Mouse (Mus musculus) frontal cortex, postnatal 14 days (tissue): ENCODE measurements at regions not wholly inside any gene's neighbourhood (a gene's known extent, or its start where the extent isn't known, plus 50 kb on each side); places are given as distances from the start of the nearest gene placed in this dataset.
A peak's percentile ranks its signal among the peaks of the same experiment; 100 is the strongest.

Experiments used
- DNase-seq, 2 experiments: peaks; one replicate each; pipeline ENCODE4 v3.0.0; 2022; ENCODE audit warnings: low spot score in 2 of 2

GRCm38 (mm10) chr7:117106691-117107191 lies 274.0 kb upstream of the Xylt1 start:
- DNase-seq, result peak; percentile 57 to 62

- peak; percentile 30 to 38 for DNase-seq
Measured at GRCm38 (mm10) chr7:117108391-117108790, 272.4 kb upstream of the Xylt1 start.

GRCm38 (mm10) chr7:117127728-117128127 lies 253.1 kb upstream of the Xylt1 start:
- DNase-seq, result no peak

- no peak for DNase-seq
Measured at GRCm38 (mm10) chr7:117134869-117135268, 245.9 kb upstream of the Xylt1 start.

- DNase-seq, result no peak
Measured at GRCm38 (mm10) chr7:117138681-117139080, 242.1 kb upstream of the Xylt1 start.

GRCm38 (mm10) chr7:117139245-117139970 lies 241.4 kb upstream of the Xylt1 start:
- DNase-seq, result peak; percentile 42 to 52

- DNase-seq, result no peak
Measured at GRCm38 (mm10) chr7:117139971-117140247, 240.9 kb upstream of the Xylt1 start.

DNA sequence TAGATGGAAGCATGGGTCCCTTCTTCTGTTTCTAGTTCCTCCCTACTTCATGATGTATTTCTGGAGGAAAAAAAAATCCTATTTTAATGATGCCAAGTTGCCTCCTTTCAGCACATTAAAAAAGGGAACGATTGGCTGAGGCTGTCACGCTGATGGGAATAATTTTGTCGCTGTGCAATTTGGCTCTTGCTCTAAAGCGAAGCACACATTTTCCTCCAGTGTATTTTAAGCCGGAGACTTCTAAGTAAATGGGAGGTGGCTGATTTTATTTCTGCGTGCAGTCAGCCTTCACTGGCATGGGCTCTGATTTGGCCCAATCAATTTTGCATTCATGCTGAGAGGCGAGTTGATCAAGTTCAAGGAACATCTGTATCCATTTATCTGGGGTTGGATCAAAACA lies 234.0 kb upstream of the Xylt1 start:
- peak; percentile 33 to 55 for DNase-seq

DNA sequence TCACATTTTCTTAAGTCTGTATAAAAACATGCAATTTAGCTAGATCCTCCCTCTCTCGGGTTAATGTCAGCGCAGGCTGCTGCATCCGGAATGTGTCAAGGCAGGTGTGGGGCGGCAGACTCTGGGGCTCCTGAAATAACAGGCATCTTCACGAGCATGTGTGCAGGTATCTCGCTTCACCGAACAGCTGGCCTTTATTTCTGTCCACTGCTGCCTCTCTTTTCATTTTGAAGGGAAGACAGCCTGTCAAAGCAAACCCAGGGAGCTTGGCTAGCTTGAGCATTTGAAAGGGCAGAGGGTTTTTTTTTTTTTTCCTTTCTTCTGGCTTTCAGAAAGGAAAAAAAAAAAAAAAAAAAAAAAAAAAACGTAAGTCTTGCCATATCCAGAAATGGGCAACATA lies 230.4 kb upstream of the Xylt1 start:
- no peak for DNase-seq

DNA sequence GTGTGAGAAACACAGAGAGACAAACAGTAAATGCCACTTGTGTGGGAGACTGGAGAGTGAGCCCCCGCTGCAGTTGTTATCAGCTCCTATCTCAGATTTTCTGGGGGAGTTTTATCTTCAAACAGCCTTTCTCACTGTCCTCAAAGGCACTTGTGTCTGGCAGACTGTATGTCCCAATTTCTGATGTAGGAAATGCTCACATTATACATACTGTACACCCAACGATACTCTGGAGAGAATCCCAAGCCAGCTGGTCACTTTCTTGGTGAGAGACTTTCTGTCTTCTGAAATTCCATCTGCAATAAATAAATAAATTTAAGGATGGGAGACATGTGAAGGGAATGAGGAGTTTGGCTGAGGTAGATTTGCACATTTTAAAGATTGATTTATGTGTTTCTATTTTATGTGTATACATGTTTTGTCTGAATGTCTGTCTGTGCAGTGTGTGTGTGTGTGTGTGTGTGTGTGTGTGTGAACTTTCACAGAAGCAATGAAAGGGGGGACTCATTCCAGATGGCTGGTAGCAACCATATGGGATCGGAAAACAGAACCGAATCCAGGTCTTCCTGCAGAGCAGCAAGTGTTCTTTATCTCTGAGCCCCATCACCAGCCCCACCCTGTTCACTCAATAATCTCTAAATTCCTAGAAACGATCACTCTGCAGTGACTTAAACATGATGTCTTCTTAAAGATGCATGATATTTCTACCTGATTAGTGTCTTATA lies 226.8 kb upstream of the Xylt1 start:
- no peak for DNase-seq

- no peak for DNase-seq
Measured at GRCm38 (mm10) chr7:117161193-117161908, 219.4 kb upstream of the Xylt1 start.

- DNase-seq, result peak; percentile 23 to 33
Measured at GRCm38 (mm10) chr7:117174811-117175422, 205.9 kb upstream of the Xylt1 start.

DNA sequence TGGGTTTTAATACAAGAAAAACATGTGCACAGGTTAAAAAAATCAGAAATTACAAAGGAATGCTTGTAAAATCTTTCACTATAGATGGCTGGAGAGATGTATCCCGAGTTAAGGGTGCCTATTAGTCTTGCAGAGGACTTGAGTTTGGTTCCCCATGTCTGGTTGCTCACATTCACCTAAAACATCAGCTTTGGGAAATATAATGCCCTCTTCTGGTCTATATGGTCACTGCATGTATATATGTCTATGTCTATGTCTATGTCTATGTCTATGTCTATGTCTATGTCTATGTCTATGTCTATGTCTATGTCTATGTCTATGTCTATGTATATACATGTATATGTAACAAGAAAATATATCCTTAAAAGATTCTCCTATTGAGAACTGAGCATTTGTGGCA lies 196.8 kb upstream of the Xylt1 start:
- no peak for DNase-seq

- no peak for DNase-seq
Measured at GRCm38 (mm10) chr7:117185891-117186290, 194.9 kb upstream of the Xylt1 start.

DNA sequence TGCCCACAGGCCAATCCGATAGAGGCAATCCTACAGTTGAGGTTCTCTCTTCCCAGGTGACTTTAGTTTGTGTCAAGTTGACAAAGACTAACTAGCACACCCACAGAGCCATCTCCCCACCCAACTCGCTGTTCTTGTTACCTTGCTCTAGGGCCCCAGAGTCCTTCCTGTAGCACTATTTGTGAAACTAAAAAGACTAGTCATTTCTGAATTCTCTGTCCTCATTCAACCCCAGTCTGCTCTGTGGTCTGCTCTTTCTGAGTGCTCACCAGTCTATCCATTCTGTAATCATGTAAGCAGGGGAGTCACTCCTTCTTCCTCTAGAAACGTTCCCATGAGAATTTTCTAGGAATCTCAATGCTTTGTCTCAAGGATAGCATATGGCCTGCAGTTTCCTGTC lies 184.2 kb upstream of the Xylt1 start:
- no peak for DNase-seq

DNA sequence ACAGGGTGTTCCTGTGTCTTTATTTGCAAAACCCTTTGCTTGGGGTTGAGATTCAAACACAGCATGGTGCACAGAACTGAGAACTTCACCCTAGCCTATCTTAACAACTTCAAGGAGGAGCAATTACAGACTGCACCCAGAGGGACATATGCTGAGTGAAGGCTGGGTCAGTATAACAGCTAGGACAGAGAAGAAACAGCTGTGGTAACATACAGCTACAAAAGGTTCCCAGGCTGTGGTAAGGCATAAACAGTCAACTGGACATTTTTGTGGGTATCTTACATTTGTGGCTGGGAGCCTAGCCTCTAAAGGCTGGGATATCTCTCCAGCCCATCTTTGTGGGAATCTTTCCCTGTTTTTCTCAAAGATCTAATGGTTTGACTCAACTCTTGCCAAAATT lies 154.5 kb upstream of the Xylt1 start:
- DNase-seq, result no peak

- DNase-seq, result no peak
Measured at GRCm38 (mm10) chr7:117229619-117230018, 151.2 kb upstream of the Xylt1 start.

GRCm38 (mm10) chr7:117256819-117257218 lies 124.0 kb upstream of the Xylt1 start:
- DNase-seq, result no peak

DNA sequence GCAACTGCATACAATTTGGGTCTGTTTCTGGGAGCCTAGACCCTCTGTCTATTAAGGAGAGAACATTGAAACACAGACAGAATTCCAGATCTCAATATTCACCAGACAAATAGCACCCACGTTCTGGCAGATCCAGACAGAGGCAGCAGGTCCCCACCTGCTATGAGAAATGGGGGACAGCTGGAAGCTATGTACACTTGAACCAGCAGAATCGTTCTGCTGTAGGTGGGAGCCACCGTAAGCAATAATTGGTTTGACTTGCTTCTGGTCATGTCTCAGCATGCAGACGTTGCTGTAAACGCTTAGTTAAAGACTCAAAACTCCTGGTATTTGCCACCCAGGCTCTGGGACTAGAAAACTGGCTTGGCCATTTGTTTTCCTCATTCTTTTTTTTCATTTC lies 122.2 kb upstream of the Xylt1 start:
- no peak for DNase-seq

DNA sequence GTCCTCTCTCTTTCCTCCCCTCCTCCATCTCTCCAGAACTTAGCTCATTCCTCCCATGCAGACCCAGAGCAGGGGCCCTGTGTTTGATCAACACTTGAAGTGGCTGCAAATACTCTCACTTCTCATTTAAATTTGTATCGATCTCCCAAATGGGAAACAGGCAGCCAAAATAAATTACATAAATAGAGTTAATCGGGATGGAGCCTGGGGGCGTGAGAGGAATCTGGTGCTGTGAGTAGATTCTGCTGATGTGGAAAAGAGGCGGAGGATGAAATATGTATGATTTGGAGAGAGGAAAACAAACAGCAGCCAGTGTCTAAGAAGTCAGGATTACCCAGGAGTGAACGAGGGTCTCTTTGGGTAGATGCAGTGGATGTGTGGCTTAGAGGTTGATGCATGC lies 121.6 kb upstream of the Xylt1 start:
- no peak for DNase-seq

DNA sequence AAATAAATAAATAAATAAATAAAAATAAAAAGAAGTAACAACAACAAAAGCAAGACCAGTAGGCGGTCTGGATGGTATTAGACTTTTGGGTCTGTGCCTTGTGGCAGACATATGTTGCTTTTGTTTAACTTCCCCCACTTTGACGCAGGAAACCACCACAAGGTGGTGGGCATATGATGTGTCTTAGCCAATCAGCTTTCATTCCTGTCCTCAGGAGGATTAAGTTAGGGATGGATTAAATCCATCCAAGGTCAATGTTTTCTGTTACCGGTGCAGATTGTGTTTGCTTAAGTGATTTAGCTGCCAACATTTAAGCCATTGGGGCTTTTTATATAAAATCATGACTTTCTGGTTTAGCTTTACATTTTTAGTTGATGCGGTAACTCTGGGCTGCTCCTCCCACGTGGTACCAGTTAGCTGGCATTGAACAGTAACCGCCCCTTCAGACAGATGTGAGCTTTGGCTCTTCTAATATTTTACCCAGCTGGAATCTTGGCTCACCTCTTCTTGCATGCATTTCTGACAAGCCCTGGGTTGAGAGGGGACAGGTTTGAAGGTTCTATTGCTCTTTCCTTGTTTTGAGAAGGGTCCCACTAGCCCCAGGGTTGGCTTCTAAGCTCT lies 121.0 kb upstream of the Xylt1 start:
- DNase-seq, result no peak

DNA sequence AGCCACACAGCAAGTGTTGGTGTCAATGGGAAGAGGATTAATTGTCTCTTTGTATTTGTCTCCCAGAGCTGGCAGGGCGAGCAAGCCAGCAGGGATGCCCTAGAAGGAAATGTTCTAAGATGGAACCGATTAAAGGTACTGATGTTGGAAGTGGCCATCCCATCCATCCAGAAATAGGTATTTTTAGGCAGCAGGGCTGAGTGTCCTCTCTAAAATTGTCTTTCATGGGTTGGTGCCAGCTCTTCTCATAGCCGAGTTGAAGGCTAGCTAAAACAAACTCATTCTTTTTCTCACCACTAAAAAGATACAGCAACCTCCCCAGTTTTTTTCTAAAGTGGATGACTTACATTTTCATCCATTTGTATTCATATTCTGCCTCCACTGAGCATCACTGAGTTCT lies 120.2 kb upstream of the Xylt1 start:
- no peak for DNase-seq
